In genomic region chr8:85936148-85936547, GRCm38 (mm10) we compare ENCODE assay signal across 25 mouse cellular contexts.
"Had no signal": no experiment of that assay in that cellular context is flagged by ENCODE, and none has a peak within 500 bp of the region (broad histone marks: within the 10 kb centered on the region; RNA-seq: fewer than 3 reads in every experiment).

No protein-coding gene starts in this region.

- H3K4me1 ChIP-seq: heart, embryonic 13.5 days; heart, embryonic 15.5 days; hindbrain, embryonic 13.5 days; hindbrain, embryonic 15.5 days; intestine, embryonic 15.5 days; limb, embryonic 13.5 days; limb, embryonic 15.5 days; liver, embryonic 12.5 days had no signal

- H3K4me3 ChIP-seq: heart, embryonic 13.5 days; heart, embryonic 15.5 days; hindbrain, embryonic 13.5 days; hindbrain, embryonic 15.5 days; intestine, embryonic 15.5 days; layer of hippocampus, adult 2 months; limb, embryonic 13.5 days; limb, embryonic 15.5 days; liver, embryonic 12.5 days had no signal

- H3K4me2 ChIP-seq: heart, embryonic 11.5 days; heart, embryonic 13.5 days; heart, embryonic 15.5 days; hindbrain, embryonic 13.5 days; hindbrain, embryonic 15.5 days; intestine, embryonic 15.5 days; limb, embryonic 13.5 days; limb, embryonic 15.5 days; liver, embryonic 12.5 days had no signal

- ATAC-seq: inflammation-experienced regulatory T-cells, adult 6 months; intestine, embryonic 15.5 days; intestine, postnatal 0 days; liver, embryonic 12.5 days had no signal

- H3K9me3 ChIP-seq: heart, embryonic 13.5 days; heart, embryonic 15.5 days; hindbrain, embryonic 13.5 days; hindbrain, embryonic 15.5 days; intestine, embryonic 15.5 days; limb, embryonic 13.5 days; limb, embryonic 15.5 days; liver, embryonic 12.5 days had no signal

- H3K9ac ChIP-seq: heart, embryonic 13.5 days; heart, embryonic 15.5 days; hindbrain, embryonic 13.5 days; hindbrain, embryonic 15.5 days; intestine, embryonic 15.5 days; limb, embryonic 13.5 days; limb, embryonic 15.5 days; liver, embryonic 12.5 days; liver, embryonic 14.5 days had no signal

- H3K36me3 ChIP-seq: heart, embryonic 15.5 days; hindbrain, embryonic 15.5 days; intestine, embryonic 15.5 days had no signal

- H3K27me3 ChIP-seq: heart, embryonic 13.5 days; heart, embryonic 15.5 days; hindbrain, embryonic 13.5 days; hindbrain, embryonic 15.5 days; intestine, embryonic 15.5 days; limb, embryonic 13.5 days; limb, embryonic 15.5 days; liver, embryonic 12.5 days had no signal

- DNase-seq: gastrocnemius, postnatal 14 days; gastrocnemius, postnatal 36 days; heart, adult 18-20 months; heart, postnatal 14 days; heart, postnatal 36 days; kidney, adult 18-20 months; kidney, adult 8-10 months; kidney, postnatal 10 days; kidney, postnatal 25 days; kidney, postnatal 4 days; layer of hippocampus, postnatal 36 days; left cerebral cortex, postnatal 4 days had no signal

- H3K27ac ChIP-seq: heart, embryonic 13.5 days; heart, embryonic 15.5 days; hindbrain, embryonic 13.5 days; hindbrain, embryonic 15.5 days; intestine, embryonic 15.5 days; layer of hippocampus, adult 2 months; limb, embryonic 13.5 days; limb, embryonic 15.5 days; liver, embryonic 12.5 days; liver, embryonic 14.5 days had no signal
